ENCODE assay signal across 22 mouse cellular contexts in the genomic region with DNA sequence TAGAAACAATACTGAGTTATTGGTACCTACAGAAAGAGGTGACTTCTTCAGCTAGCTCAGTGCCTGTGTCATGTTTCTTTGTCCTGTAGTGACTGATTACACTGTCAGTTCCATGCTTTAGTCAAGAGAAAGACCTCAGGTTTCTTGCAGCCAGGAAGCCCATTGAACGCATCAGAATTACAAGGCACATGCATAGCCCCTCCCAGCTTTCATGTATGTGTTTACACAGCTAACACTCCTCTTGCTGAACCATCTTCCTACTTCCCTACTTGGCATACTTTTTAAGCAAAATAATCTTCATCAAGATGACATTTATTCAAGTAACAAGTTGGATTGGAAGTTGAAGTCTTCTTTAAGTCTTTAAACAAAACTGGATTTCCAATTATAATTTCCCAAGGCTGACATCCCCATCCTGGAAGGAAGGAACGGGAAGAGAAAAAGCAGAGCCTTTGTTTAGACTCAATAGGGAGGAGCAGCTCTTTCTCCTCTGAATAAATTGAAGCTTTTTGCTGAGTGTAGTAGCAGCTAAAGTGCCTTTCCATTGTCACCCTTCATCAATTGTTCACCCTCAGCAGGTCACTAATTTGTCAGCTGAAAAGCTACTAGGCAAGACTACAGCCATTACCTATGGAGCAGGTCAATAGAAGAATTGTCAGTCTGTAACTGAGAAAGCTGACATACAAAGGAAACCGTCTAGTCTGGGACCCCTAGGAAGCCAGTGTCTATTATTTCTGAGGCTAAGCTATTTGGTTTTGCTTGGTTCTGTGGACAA. TPM values are rescaled to one million over a fixed set of nuclear protein-coding genes. Genes with fewer than 3 reads are reported as not detected.
DNase-seq lines count a peak whose midpoint lies in the region; ATAC-seq lines count a peak whose summit lies in the region.
"Had no signal": no experiment of that assay in that cellular context is flagged by ENCODE, and none has a peak within 500 bp of the region (broad histone marks: within the 10 kb centered on the region; RNA-seq: fewer than 3 reads in every experiment).

No protein-coding gene starts in this region.

- ATAC-seq in hindbrain, embryonic 16.5 days, result no peak
- ATAC-seq in hindbrain, embryonic 14.5 days (ENCODE audit: low FRiP score), result no peak
- peak; percentile 61; the same call in 1 of the 2 replicates for ATAC-seq in neural tube, embryonic 12.5 days (ENCODE audit: low FRiP score, low read depth)
- no peak for ATAC-seq in erythroblast, adult 5-6 weeks (replicated peaks; ENCODE audit: low FRiP score, poor library complexity, severe bottlenecking)
- ATAC-seq: intestine, postnatal 0 days; liver, embryonic 12.5 days had no signal

- H3K4me1 ChIP-seq in hindbrain, embryonic 10.5 days (replicated peaks), result peaks cover 33% of the 10 kb centered on the region
- H3K4me1 ChIP-seq in hindbrain, embryonic 16.5 days (ENCODE audit: control insufficient read depth, insufficient read depth, low read depth, low read length), result 0 out of 2 replicates have a peak, but pooled peaks cover 2% of the 10 kb centered on the region
- H3K4me1 ChIP-seq in forebrain, embryonic 10.5 days, result peaks cover 39% of the 10 kb centered on the region
- peaks cover 6% of the 10 kb centered on the region; the same call in 1 of the 2 replicates for H3K4me1 ChIP-seq in hindbrain, embryonic 14.5 days (replicated peaks; ENCODE audit: control insufficient read depth, insufficient read depth, low read length)
- no peaks in the 10 kb centered on the region for H3K4me1 ChIP-seq in neural tube, embryonic 12.5 days
- H3K4me1 ChIP-seq: embryonic facial prominence, embryonic 15.5 days; liver, embryonic 12.5 days; megakaryocyte, embryonic 14.5 days; stomach, embryonic 15.5 days had no signal

- no peaks in the 10 kb centered on the region for H3K36me3 ChIP-seq in hindbrain, embryonic 10.5 days
- H3K36me3 ChIP-seq in hindbrain, embryonic 16.5 days (ENCODE audit: control insufficient read depth, insufficient read depth, low read length), result no peaks in the 10 kb centered on the region
- H3K36me3 ChIP-seq in forebrain, embryonic 10.5 days (replicated peaks), result no peaks in the 10 kb centered on the region
- no peaks in the 10 kb centered on the region for H3K36me3 ChIP-seq in hindbrain, embryonic 14.5 days (replicated peaks; ENCODE audit: control insufficient read depth, insufficient read depth)
- H3K36me3 ChIP-seq in neural tube, embryonic 12.5 days, result no peaks in the 10 kb centered on the region
- H3K36me3 ChIP-seq: embryonic facial prominence, embryonic 15.5 days; liver, embryonic 12.5 days; stomach, embryonic 15.5 days had no signal

- no peak overlapping the region for H3K9ac ChIP-seq in hindbrain, embryonic 16.5 days (ENCODE audit: low read depth, low read length)
- no peak overlapping the region for H3K9ac ChIP-seq in hindbrain, embryonic 14.5 days
- no peak overlapping the region for H3K9ac ChIP-seq in neural tube, embryonic 12.5 days
- H3K9ac ChIP-seq: embryonic facial prominence, embryonic 15.5 days; liver, embryonic 12.5 days; stomach, embryonic 15.5 days had no signal

- DNase-seq in hindbrain, embryonic 10.5 days (ENCODE audit: low spot score), result no peak
- DNase-seq in forebrain, embryonic 10.5 days (ENCODE audit: extremely low spot score, low spot score), result no peak
- no peak for DNase-seq in hindbrain, embryonic 14.5 days (ENCODE audit: low spot score)
- DNase-seq in layer of hippocampus, adult 9-11 months, result no peak
- DNase-seq in frontal cortex, postnatal 36 days (ENCODE audit: low spot score in 2 of 2), result no peak
- DNase-seq: adrenal gland, adult 8-10 months; cerebellum, postnatal 14 days; heart, adult 11 months; kidney, postnatal 14 days; layer of hippocampus, postnatal 36 days; left cerebral cortex, postnatal 4 days; right cerebral cortex, postnatal 4 days; thymus, postnatal 14 days had no signal

- H3K27me3 ChIP-seq in hindbrain, embryonic 10.5 days (ENCODE audit: insufficient read depth, poor library complexity, severe bottlenecking), result peaks cover 24% of the 10 kb centered on the region
- H3K27me3 ChIP-seq in hindbrain, embryonic 16.5 days (replicated peaks; ENCODE audit: control insufficient read depth, insufficient read depth, low read length), result no peaks in the 10 kb centered on the region
- peaks cover 27% of the 10 kb centered on the region; the same call in 1 of the 2 replicates for H3K27me3 ChIP-seq in forebrain, embryonic 10.5 days (ENCODE audit: poor library complexity, severe bottlenecking)
- no peaks in the 10 kb centered on the region for H3K27me3 ChIP-seq in hindbrain, embryonic 14.5 days (ENCODE audit: control insufficient read depth, insufficient read depth, low read length)
- no peaks in the 10 kb centered on the region for H3K27me3 ChIP-seq in neural tube, embryonic 12.5 days (replicated peaks)
- H3K27me3 ChIP-seq: embryonic facial prominence, embryonic 15.5 days; liver, embryonic 12.5 days; megakaryocyte, embryonic 14.5 days; stomach, embryonic 15.5 days had no signal

- H3K4me2 ChIP-seq in hindbrain, embryonic 16.5 days (ENCODE audit: low read length), result no peak overlapping the region
- H3K4me2 ChIP-seq in hindbrain, embryonic 14.5 days (replicated peaks), result no peak overlapping the region
- no peak overlapping the region for H3K4me2 ChIP-seq in neural tube, embryonic 12.5 days (replicated peaks)
- H3K4me2 ChIP-seq: embryonic facial prominence, embryonic 15.5 days; liver, embryonic 12.5 days; stomach, embryonic 15.5 days had no signal

- no peaks in the 10 kb centered on the region for H3K9me3 ChIP-seq in hindbrain, embryonic 10.5 days
- H3K9me3 ChIP-seq in hindbrain, embryonic 16.5 days (ENCODE audit: control insufficient read depth, low read length), result no peaks in the 10 kb centered on the region
- H3K9me3 ChIP-seq in forebrain, embryonic 10.5 days, result no peaks in the 10 kb centered on the region
- H3K9me3 ChIP-seq in hindbrain, embryonic 14.5 days (ENCODE audit: control insufficient read depth, low read length), result no peaks in the 10 kb centered on the region
- no peaks in the 10 kb centered on the region for H3K9me3 ChIP-seq in neural tube, embryonic 12.5 days
- H3K9me3 ChIP-seq: embryonic facial prominence, embryonic 15.5 days; liver, embryonic 12.5 days; stomach, embryonic 15.5 days had no signal

- peak overlapping the region; percentile 29; the same call in 1 of the 2 replicates for H3K27ac ChIP-seq in hindbrain, embryonic 10.5 days
- no peak overlapping the region for H3K27ac ChIP-seq in hindbrain, embryonic 16.5 days (ENCODE audit: low read depth, low read length)
- H3K27ac ChIP-seq in forebrain, embryonic 10.5 days, result peak overlapping the region; percentile 58; the same call in 1 of the 2 replicates
- H3K27ac ChIP-seq in hindbrain, embryonic 14.5 days, result peak overlapping the region; percentile 3; the same call in 1 of the 2 replicates
- no peak overlapping the region for H3K27ac ChIP-seq in neural tube, embryonic 12.5 days
- H3K27ac ChIP-seq: embryonic facial prominence, embryonic 15.5 days; liver, embryonic 12.5 days; stomach, embryonic 15.5 days had no signal

- WGBS in hindbrain, embryonic 10.5 days, result 16% methylated on average over 3 of the region's 3 CpGs
- WGBS in hindbrain, embryonic 16.5 days, result 18% methylated on average over 3 of the region's 3 CpGs
- WGBS in forebrain, embryonic 10.5 days, result 11% methylated on average over 3 of the region's 3 CpGs
- 6% methylated on average over 3 of the region's 3 CpGs for WGBS in hindbrain, embryonic 14.5 days
- 10% methylated on average over 3 of the region's 3 CpGs for WGBS in neural tube, embryonic 12.5 days

- no peak overlapping the region for H3K4me3 ChIP-seq in hindbrain, embryonic 10.5 days
- no peak overlapping the region for H3K4me3 ChIP-seq in hindbrain, embryonic 16.5 days (ENCODE audit: low read length)
- no peak overlapping the region for H3K4me3 ChIP-seq in forebrain, embryonic 10.5 days
- no peak overlapping the region for H3K4me3 ChIP-seq in hindbrain, embryonic 14.5 days (replicated peaks; ENCODE audit: low read length)
- H3K4me3 ChIP-seq in neural tube, embryonic 12.5 days, result no peak overlapping the region
- H3K4me3 ChIP-seq: embryonic facial prominence, embryonic 15.5 days; liver, embryonic 12.5 days; megakaryocyte, embryonic 14.5 days; stomach, embryonic 15.5 days had no signal

RNA-seq across cellular contexts. Expression of a gene that starts 34.8 kb away (rescaled TPM):
- 0.63 and 0.73 TPM in 2 replicates for polyA plus RNA-seq in hindbrain, embryonic 10.5 days (2016; fragmentation: Nextera tagmentation; extraction: Ambion mirVana)
- polyA plus RNA-seq in hindbrain, embryonic 16.5 days (2015; fragmentation: Nextera tagmentation; extraction: Ambion mirVana), result 0.66 and 1.3 TPM in 2 replicates
- polyA plus RNA-seq in forebrain, embryonic 10.5 days (2016; fragmentation: Nextera tagmentation; extraction: Ambion mirVana), result 1.1 and 1.2 TPM in 2 replicates
- 0.50 and 0.58 TPM in 2 replicates for polyA plus RNA-seq in hindbrain, embryonic 14.5 days (2014; fragmentation: Nextera tagmentation; extraction: Ambion mirVana)
- polyA plus RNA-seq in neural tube, embryonic 12.5 days (2016; fragmentation: Nextera tagmentation; extraction: Ambion mirVana), result 0.76 and 1.00 TPM in 2 replicates
- total RNA-seq in erythroblast, adult 5-6 weeks (2015; ENCODE audit: low replicate concordance), result not detected in 2 replicates
- not detected in 2 replicates for total RNA-seq in erythroblast, adult 5-6 weeks (2017; ENCODE audit: low replicate concordance)
- total RNA-seq: layer of hippocampus, postnatal 36 days had no signal
- polyA plus RNA-seq: heart, postnatal 0 days had no signal

Comparison
In these comparisons a context has a peak if more than half of its experiments do, and no peak if none do; other contexts are left out.
1. H3K27ac ChIP-seq: peak in hindbrain, embryonic 10.5 days (single experiment), forebrain, embryonic 10.5 days (single experiment) and hindbrain, embryonic 14.5 days (single experiment); none in hindbrain, embryonic 16.5 days (single experiment) and neural tube, embryonic 12.5 days (single experiment).